Mouse (Mus musculus) ES-Bruce4 (cell line): ENCODE measurements around the gene Ksr1.

Experiments
- CTCF ChIP-seq: IDR thresholded peaks from one replicate; pipeline ENCODE4 v1.8.1; 2011; ENCODE audit warnings: low read depth, low read length
- POLR2A ChIP-seq: IDR thresholded peaks from one replicate; pipeline ENCODE4 v1.8.1; 2011; ENCODE audit warnings: low read length; ENCODE audit not compliant: insufficient read depth

DNA sequence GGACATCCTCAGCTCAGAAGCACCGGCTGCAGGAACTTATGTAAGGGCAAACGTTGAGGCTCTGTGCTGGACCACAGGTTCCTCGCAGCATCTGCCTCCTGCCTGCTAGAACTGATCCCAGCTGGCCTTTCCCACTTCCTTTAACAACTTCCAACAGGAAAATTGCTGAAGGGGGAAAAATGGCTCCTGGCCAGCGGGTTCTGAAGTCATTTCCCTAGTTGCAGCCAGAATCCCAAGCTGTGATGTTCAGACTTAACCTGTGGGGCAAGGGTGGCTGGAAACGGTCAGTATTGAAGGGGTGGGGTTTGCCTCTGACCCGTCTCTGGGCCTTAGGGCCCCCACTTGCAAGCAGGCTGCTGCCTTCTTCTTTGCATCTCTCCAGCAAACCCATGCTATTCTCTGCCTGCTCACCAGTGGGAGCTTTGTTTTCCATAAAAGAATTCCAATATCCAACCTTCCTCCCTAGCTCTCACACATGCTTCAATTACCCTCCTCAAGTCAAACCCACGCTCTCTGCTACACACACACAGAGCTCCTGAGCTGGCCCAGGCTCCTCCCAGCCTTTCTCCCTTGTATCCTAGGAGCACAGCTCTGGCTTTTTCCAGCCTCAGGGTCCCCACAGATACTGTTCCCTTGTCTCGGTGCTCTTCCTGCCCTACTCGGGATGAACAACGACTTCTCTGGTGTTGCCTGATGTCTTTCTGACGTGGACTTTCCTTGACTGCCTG is 80.6 kb downstream of the Ksr1 start:
- TF ChIP-seq CTCF (no peak), POLR2A (no peak)
